Mouse (Mus musculus): ENCODE results near the gene Nmrk2. TPM values are rescaled to one million over a fixed set of nuclear protein-coding genes. Genes with fewer than 3 reads are reported as not detected.

Gene Nmrk2
- polyA plus RNA-seq (2012; fragmentation: generic; extraction: Trizol): under 1 TPM in 1 of 2 experiments, not detected in 1; 0.02 TPM

DNA sequence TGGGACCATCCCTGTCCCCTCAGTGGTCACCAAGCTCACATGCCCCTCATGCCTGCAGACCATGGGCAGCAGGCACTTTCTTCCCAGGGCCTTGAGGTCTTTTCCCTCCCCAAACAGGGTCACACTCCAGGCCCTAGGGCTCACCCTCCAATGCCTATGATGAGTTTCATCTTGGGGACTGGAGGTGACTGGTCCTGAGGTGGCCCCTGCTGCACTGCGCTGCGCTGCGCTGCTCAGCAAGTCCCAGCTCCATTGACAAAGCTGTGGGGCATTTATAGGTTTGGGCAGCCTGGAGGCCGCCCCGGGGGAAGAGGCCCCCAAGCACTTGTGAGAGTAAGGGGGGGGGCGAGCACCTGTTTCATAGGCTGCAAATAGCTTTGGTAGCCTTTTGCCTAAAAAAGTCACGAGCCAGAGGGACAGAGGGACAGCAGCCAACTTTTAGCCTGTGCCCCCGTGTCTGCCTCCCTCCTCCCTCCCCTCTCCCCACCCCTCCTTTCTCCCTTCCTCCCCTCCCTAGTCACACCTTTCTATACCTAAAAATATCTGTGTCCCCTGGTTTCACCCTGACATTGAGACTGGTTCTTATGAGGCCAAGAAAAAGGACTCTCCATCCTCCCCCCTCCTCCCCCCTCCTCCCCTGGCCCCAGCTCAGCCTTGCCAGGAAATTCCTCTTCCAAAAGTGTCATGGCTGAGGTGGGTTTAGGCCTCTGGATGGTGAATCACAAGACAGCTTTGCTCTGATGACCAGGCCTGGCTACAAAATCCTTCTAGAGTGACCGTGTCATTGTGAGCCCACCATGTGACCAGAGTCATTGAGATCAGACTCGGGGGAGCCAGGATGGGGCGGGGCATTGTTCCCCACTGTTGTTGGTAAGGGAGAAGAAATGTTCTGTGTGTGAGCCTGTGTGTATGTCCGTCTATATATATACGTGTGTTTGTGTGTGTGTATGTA, at the start of gene Nmrk2:
Nmrk2 (minus strand) TSS at position 245 of the 952 bp plus-strand sequence.

DNA sequence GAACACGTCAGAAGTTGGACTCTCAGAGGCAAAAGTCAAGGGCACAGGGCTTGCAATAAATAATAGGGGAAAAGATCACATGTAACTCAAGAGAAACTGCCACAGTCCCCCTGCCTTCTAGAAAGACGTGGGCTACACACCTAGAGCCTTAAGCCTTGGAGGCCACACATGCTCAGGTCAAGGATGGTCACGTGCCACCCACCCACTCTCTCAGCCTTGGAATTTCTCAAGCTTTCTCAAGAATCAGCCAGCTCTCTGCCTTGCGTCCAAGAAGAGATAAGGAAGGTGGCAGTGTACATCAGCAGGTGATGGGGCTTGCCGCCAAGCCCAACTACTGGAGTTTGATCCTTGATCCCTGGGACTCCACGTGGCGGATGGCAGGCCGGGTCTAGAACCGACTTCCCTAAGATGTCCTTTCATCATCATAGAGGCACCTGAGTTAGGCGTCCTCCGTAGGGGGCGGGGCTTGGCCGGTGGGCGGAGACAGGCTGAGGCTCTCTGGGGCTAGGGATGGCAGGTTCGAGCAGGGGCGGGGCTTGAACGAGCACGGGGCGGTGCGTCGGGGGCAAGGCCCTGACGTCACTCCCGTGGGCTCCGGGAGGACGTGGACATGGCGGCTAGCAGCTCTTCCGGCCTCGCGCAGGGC, 30.9 kb upstream of the Nmrk2 start, which contains the start of gene Zfr2:
Zfr2 (plus strand) TSS at position 576 of the 646 bp plus-strand sequence.

DNA sequence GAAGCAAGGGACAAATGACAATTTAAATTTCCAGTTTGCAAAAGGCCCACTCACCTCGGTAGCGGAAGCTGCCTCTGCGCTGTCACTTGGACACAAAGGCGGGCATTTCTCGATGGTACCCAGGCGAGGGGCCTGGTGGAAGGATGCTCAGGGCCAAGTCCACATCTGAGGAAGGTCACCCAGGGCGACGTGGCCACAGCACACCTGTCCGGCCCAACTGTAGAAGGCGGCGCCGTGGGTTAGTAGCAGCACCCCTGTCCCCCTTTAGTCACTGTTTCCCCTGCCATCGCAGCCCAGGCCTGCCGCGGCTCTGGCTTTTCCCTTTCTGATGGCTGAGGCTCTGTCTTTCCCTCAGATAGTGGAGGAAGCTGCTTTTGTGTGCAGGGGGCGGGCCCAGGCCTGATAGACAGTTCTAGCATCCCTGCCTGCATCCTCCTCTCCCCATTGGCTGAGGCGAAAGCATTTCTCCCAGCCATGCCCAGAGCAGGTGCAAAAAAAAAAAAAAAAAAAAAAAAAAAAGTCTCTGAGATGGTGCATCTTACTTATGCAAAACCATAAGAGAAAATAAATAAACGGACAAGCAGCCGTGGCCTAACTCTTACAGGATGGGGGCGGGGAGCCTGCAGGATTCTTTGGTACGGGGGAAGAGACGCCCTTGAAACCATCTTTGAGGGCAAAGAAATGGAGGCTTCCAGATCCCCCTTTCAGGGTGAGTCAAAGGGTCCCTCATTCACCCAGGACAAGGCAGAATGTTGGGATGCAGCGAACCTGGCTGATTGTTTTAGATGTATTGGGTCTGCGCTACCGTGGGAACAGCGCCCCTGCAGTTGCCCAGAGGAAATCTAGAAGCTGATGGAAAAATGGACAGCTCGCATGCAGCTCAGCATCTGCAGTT, 28.8 kb upstream of the Nmrk2 start, which contains the start of gene Atcay:
Atcay (minus strand) TSS at position 396 of the 895 bp plus-strand sequence.

DNA sequence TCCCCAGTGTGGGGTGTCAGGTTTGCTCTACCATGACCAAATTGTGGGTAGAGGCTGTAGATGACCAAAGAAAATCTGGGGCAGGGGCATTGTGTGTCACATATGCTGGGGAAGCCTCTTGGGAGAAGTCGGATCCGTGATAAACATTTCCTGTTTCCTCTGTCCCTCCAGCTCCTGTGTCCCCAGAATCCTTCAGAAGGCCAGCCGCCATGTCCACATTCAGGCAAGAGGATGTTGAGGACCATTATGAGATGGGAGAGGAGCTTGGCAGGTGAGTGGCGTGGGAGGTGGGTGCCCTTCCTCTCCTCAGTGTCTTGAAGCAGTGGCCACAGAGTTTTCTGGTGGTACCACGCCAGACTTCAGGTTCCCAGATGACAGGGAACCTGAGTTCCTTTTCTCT, 18.0 kb downstream of the Nmrk2 start, which contains the start of gene 4930442H23Rik:
4930442H23Rik (minus strand) TSS at position 45 of the 400 bp plus-strand sequence.

DNA sequence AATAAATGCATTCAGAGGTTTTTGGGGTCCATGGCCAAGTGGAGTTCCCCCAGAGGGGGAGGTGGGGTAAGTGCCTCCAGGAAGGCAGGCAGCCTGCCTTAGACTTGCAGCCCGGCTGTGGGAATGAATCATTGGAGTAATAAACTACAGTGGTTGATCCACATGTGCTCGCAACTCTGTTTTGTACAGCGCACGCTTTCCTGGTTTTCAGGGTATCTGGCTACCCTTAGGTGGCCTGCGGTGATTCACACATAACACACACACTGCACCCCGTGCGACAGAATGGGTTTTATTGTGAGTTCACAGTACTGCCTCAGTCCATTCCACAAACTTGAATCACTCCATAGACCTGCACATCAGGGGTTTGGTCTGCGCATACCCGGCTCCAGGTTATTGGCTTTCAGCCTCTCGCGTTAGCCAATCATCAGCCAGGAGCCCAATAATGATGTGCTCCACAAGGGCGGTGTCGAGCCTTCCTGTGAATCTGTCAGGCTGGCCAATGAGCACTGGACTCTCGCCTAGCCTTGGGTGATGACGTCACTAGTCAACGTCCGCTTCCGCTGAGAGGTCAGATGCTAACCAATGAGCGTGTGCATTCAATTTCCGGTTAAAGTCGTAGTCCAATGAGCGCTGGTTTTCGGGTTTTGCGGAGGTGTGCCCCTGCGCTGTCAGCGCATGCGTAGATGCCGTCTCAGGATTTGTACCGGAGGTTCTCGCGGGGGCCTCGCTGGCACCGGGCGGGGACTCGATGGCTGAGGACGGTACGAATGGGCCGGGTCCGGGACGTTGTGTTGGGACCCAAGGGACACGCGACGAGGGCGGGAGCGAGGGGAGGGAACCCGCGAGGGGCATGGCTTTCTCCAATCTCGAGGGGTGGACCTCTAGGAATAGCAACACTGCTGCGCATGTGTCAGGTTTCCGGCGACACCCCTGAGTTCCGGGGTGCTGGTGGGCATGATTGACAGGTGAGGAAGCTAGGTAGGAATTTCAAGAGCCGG, 19.2 kb downstream of the Nmrk2 start, which contains the start of gene Dapk3:
Dapk3 (plus strand) TSS at position 670 of the 998 bp plus-strand sequence.

DNA sequence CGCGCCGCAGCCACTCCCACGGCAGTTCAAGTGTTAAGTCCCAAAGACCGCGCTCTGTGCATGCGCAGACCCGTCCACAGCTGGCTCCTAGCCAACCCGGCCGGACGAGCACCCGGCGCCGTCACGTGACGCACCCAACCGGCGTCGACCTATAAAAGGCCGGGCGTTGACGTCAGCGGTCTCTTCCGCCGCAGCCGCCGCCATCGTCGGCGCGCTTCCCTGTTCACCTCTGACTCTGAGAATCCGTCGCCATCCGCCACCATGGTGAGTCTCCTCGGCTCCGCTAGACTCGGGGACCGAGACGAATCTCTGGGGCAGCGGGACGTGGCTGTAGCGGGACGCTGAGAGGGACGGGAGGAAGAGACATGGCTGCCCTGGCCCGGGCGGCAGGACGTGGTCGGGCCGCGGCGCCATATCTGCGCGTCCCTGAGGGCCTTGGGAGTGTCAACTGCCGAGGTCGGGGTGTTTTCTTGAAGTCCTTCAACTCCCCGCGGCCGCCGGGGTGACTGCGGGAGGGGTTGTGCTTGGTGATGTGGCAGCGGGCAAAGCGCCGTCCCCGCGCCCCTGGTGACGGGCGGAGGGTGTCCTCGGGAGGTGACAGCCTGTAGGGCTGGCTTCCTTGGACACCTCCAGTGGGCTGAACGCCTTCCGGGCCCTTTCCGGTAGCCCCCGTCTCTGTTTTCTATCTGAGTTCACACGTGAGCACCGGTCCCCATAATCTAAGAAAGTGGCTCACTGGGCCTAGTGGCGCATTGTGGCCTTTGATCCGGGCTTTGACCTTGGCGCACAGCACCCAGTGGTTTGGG, 25.2 kb downstream of the Nmrk2 start, which contains the start of gene Eef2:
Eef2 (plus strand) TSS at position 166 of the 806 bp plus-strand sequence.

DNA sequence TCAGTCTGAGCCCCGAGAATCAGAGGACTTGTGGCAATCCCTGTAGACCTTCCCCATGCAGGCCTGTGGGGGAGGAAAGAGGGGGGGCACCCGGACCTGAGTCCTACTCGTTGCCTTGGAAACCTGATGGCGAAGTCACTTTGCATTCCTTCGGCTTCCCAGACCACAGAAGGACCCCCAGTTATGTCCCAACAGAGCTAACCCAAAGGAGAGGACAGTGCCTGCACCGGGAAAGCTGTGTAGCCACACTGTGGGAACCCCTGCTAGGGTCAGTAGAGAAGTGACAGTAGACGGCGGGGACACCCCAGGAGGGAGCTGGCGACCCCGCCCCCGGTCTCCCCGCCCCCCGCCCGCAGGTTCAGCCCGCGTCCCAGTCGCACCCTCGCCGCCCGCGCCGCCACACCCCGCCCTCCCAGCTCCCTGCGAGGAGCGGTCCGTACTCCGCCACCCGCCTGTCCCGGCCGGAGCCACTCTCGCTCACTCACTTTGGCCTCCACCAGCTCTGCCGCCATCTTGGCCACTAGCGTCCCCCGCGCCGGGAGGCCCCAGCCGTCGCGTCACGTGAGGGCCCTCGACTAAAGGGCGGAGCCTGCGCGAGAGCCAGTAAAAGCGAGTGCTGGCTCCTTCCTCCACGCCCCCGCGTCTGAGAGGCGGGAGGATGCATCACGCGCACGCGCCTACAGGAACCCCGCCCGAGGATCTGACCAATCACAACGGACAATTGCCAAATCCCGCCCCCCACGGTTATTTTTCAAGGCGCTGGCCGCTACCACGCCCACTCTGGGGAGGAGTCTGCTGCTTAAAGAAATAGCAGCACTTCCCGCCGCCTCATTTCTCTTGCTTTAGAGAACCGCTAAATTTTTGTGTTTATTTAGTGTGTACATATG, 34.4 kb downstream of the Nmrk2 start, which contains the start of gene Pias4:
Pias4 (minus strand) TSS at position 724 of the 887 bp plus-strand sequence.

Other genes starting within 250 kb of the Nmrk2 start
- 10 to 100 TPM in 1 of 2 experiments, 1 to 10 TPM in 1; 1.2 to 11.2 TPM for gene Gng7, start 187.1 kb downstream of the Nmrk2 start, polyA plus RNA-seq (2012; fragmentation: generic; extraction: Trizol)
- gene Diras1, start 176.4 kb downstream of the Nmrk2 start, polyA plus RNA-seq (2012; fragmentation: generic; extraction: Trizol): under 1 TPM; 0.06 to 0.14 TPM
- 10 to 100 TPM; 12.6 to 36.2 TPM for gene Slc39a3, start 164.6 kb downstream of the Nmrk2 start, polyA plus RNA-seq (2012; fragmentation: generic; extraction: Trizol)
- 100 to 1,000 TPM; 167 to 227 TPM for gene Sgta, start 141.9 kb downstream of the Nmrk2 start, polyA plus RNA-seq (2012; fragmentation: generic; extraction: Trizol)
- gene Thop1, start 132.0 kb downstream of the Nmrk2 start, polyA plus RNA-seq (2012; fragmentation: generic; extraction: Trizol): 100 to 1,000 TPM in 1 of 2 experiments, 10 to 100 TPM in 1; 46.9 to 101 TPM
- under 1 TPM; 0.02 to 0.45 TPM for gene Creb3l3, start 103.2 kb downstream of the Nmrk2 start, polyA plus RNA-seq (2012; fragmentation: generic; extraction: Trizol)
- gene Map2k2, start 96.1 kb downstream of the Nmrk2 start, polyA plus RNA-seq (2012; fragmentation: generic; extraction: Trizol): 100 to 1,000 TPM; 207 to 359 TPM
- 10 to 100 TPM in 1 of 2 experiments, 1 to 10 TPM in 1; 6.5 to 24.7 TPM for gene Zbtb7a, start 66.8 kb downstream of the Nmrk2 start, polyA plus RNA-seq (2012; fragmentation: generic; extraction: Trizol)
- gene Pias4, start 34.1 kb downstream of the Nmrk2 start, polyA plus RNA-seq (2012; fragmentation: generic; extraction: Trizol): 10 to 100 TPM; 36.0 to 48.5 TPM
- gene Eef2, start 25.4 kb downstream of the Nmrk2 start, polyA plus RNA-seq (2012; fragmentation: generic; extraction: Trizol): 1,000 to 10,000 TPM; 3,430 to 4,023 TPM
- gene Dapk3, start 19.0 kb downstream of the Nmrk2 start, polyA plus RNA-seq (2012; fragmentation: generic; extraction: Trizol): 100 to 1,000 TPM in 1 of 2 experiments, 10 to 100 TPM in 1; 98.3 to 105 TPM
- gene 4930442H23Rik, start 18.2 kb downstream of the Nmrk2 start, polyA plus RNA-seq (2012; fragmentation: generic; extraction: Trizol): under 1 TPM; 0.11 to 0.15 TPM
- under 1 TPM in 1 of 2 experiments, not detected in 1; 0.01 TPM for gene Atcay, start 28.8 kb upstream of the Nmrk2 start, polyA plus RNA-seq (2012; fragmentation: generic; extraction: Trizol)
- 10 to 100 TPM in 1 of 2 experiments, under 1 TPM in 1; 0.32 to 18.3 TPM for gene Zfr2, start 31.1 kb upstream of the Nmrk2 start, polyA plus RNA-seq (2012; fragmentation: generic; extraction: Trizol)
- gene Matk, start 50.9 kb upstream of the Nmrk2 start, polyA plus RNA-seq (2012; fragmentation: generic; extraction: Trizol): 1 to 10 TPM in 1 of 2 experiments, under 1 TPM in 1; 0.69 to 1.9 TPM
- gene Mrpl54, start 64.9 kb upstream of the Nmrk2 start, polyA plus RNA-seq (2012; fragmentation: generic; extraction: Trizol): 100 to 1,000 TPM; 242 to 665 TPM
- gene Apba3, start 64.9 kb upstream of the Nmrk2 start, polyA plus RNA-seq (2012; fragmentation: generic; extraction: Trizol): 100 to 1,000 TPM; 128 to 134 TPM
- under 1 TPM in 1 of 2 experiments, not detected in 1; 0.02 TPM for gene Tjp3, start 89.5 kb upstream of the Nmrk2 start, polyA plus RNA-seq (2012; fragmentation: generic; extraction: Trizol)
- 10 to 100 TPM; 23.9 to 61.5 TPM for gene Pip5k1c, start 90.9 kb upstream of the Nmrk2 start, polyA plus RNA-seq (2012; fragmentation: generic; extraction: Trizol)
- gene Cactin, start 119.1 kb upstream of the Nmrk2 start, polyA plus RNA-seq (2012; fragmentation: generic; extraction: Trizol): 10 to 100 TPM; 27.2 to 37.4 TPM
- 1 to 10 TPM in 1 of 2 experiments, under 1 TPM in 1; 0.02 to 2.0 TPM for gene Tbxa2r, start 126.7 kb upstream of the Nmrk2 start, polyA plus RNA-seq (2012; fragmentation: generic; extraction: Trizol)
- 1 to 10 TPM in 1 of 2 experiments, under 1 TPM in 1; 0.42 to 1.2 TPM for gene Gipc3, start 141.2 kb upstream of the Nmrk2 start, polyA plus RNA-seq (2012; fragmentation: generic; extraction: Trizol)
- 100 to 1,000 TPM; 102 to 104 TPM for gene Hmg20b, start 148.4 kb upstream of the Nmrk2 start, polyA plus RNA-seq (2012; fragmentation: generic; extraction: Trizol)
- 10 to 100 TPM in 1 of 2 experiments, 1 to 10 TPM in 1; 4.0 to 13.8 TPM for gene Mfsd12, start 155.4 kb upstream of the Nmrk2 start, polyA plus RNA-seq (2012; fragmentation: generic; extraction: Trizol)
- 1 to 10 TPM in 1 of 2 experiments, under 1 TPM in 1; 0.27 to 2.1 TPM for gene 4930404N11Rik, start 163.8 kb upstream of the Nmrk2 start, polyA plus RNA-seq (2012; fragmentation: generic; extraction: Trizol)
- gene Fzr1, start 176.5 kb upstream of the Nmrk2 start, polyA plus RNA-seq (2012; fragmentation: generic; extraction: Trizol): 10 to 100 TPM; 57.6 to 80.9 TPM
- 100 to 1,000 TPM in 1 of 2 experiments, 10 to 100 TPM in 1; 82.6 to 184 TPM for gene Dohh, start 182.4 kb upstream of the Nmrk2 start, polyA plus RNA-seq (2012; fragmentation: generic; extraction: Trizol)
- 1 to 10 TPM in 1 of 2 experiments, under 1 TPM in 1; 0.55 to 3.2 TPM for gene Gm48551, start 182.4 kb upstream of the Nmrk2 start, polyA plus RNA-seq (2012; fragmentation: generic; extraction: Trizol)
- 1 to 10 TPM in 1 of 2 experiments, not detected in 1; 1.8 TPM for gene Gm48552, start 187.0 kb upstream of the Nmrk2 start, polyA plus RNA-seq (2012; fragmentation: generic; extraction: Trizol)
- 1 to 10 TPM in 1 of 2 experiments, under 1 TPM in 1; 0.94 to 1.3 TPM for gene Smim24, start 191.0 kb upstream of the Nmrk2 start, polyA plus RNA-seq (2012; fragmentation: generic; extraction: Trizol)

Data from C3H10T1/2 (cell line).